Mouse (Mus musculus) v-Abl transformed pro-B cells (cell line): Measurements from ENCODE around the gene Lrrc32.

ENCODE experiments used
- in situ Hi-C, 2 experiments: fragments of 400-800 bp; cut with MboI; formaldehyde crosslinking; loops; one replicate each; pipeline ENCODE4 v1.15.1; 2025; ENCODE audit not compliant: unreplicated experiment in 2 of 2

Gene Lrrc32

GRCm38 (mm10) chr7:98540879-98541278, 51.8 kb downstream of the Lrrc32 start:
- in situ Hi-C loops: no loop called here

- in situ Hi-C loops: no loop called here
These were observed 52.5 kb downstream of the Lrrc32 start for GRCm38 (mm10) chr7:98541564-98541963.

GRCm38 (mm10) chr7:98542267-98542666, 53.2 kb downstream of the Lrrc32 start:
- in situ Hi-C loops: no loop called here

- in situ Hi-C loops: no loop called here
These were observed 53.7 kb downstream of the Lrrc32 start for GRCm38 (mm10) chr7:98542731-98543142.

GRCm38 (mm10) chr7:98543853-98544370, 54.8 kb downstream of the Lrrc32 start:
- in situ Hi-C loops: no loop called here

GRCm38 (mm10) chr7:98544556-98544955, 55.5 kb downstream of the Lrrc32 start:
- in situ Hi-C loops: no loop called here

GRCm38 (mm10) chr7:98548839-98549238, 59.8 kb downstream of the Lrrc32 start:
- in situ Hi-C loops: no loop called here

- in situ Hi-C loops: no loop called here
These were observed 61.5 kb downstream of the Lrrc32 start for GRCm38 (mm10) chr7:98550596-98550995.

- in situ Hi-C loops: no loop called here
These were observed 62.0 kb downstream of the Lrrc32 start for GRCm38 (mm10) chr7:98551041-98551440.
